Mouse (Mus musculus) G1E-ER4 (cell line): ENCODE data around the gene Cntn2. TPM values are rescaled to one million over a fixed set of nuclear protein-coding genes. Genes with fewer than 3 reads are reported as not detected.

Experiments used
- GATA1 ChIP-seq: IDR thresholded peaks from one replicate; pipeline ENCODE4 v1.8.0; 2012; ENCODE audit warnings: low read length, inconsistent platforms
- polyA plus RNA-seq: library from polyadenylated mRNA; stranded (reverse); fragments of >175 nt; gene quantifications from 2 replicates; pipeline ENCODE4 v1.2.3, GENCODE M21; 2012

Gene Cntn2
- polyA plus RNA-seq, 1 experiment: not detected

GRCm38 (mm10) chr1:132565766-132566165 is 22.7 kb upstream of the Cntn2 start:
- no peak for TF ChIP-seq GATA1

GRCm38 (mm10) chr1:132564946-132565345 is 21.9 kb upstream of the Cntn2 start:
- no peak for TF ChIP-seq GATA1

GRCm38 (mm10) chr1:132562337-132562795 is 19.3 kb upstream of the Cntn2 start:
- no peak for TF ChIP-seq GATA1

- TF ChIP-seq GATA1: no peak
Measured at GRCm38 (mm10) chr1:132560907-132561700, 18.0 kb upstream of the Cntn2 start.

GRCm38 (mm10) chr1:132559045-132559444 is 16.0 kb upstream of the Cntn2 start:
- TF ChIP-seq GATA1: no peak

- no peak for TF ChIP-seq GATA1
Measured at GRCm38 (mm10) chr1:132557901-132558631, 15.0 kb upstream of the Cntn2 start.

GRCm38 (mm10) chr1:132543789-132544188 is 733 bp upstream of the Cntn2 start:
- no peak for TF ChIP-seq GATA1

GRCm38 (mm10) chr1:132541824-132542599 is 1.0 kb downstream of the Cntn2 start:
- no peak for TF ChIP-seq GATA1

- no peak for TF ChIP-seq GATA1
Measured at GRCm38 (mm10) chr1:132541171-132541823, 1.8 kb downstream of the Cntn2 start.

GRCm38 (mm10) chr1:132540701-132541100 is 2.4 kb downstream of the Cntn2 start:
- no peak for TF ChIP-seq GATA1

GRCm38 (mm10) chr1:132537736-132538135 is 5.3 kb downstream of the Cntn2 start:
- TF ChIP-seq GATA1: no peak

GRCm38 (mm10) chr1:132536416-132536815 is 6.6 kb downstream of the Cntn2 start:
- no peak for TF ChIP-seq GATA1

- no peak for TF ChIP-seq GATA1
Measured at GRCm38 (mm10) chr1:132535541-132535940, 7.5 kb downstream of the Cntn2 start.

- TF ChIP-seq GATA1: no peak
Measured at GRCm38 (mm10) chr1:132533840-132534239, 9.2 kb downstream of the Cntn2 start.

- no peak for TF ChIP-seq GATA1
Measured at GRCm38 (mm10) chr1:132532521-132532920, 10.5 kb downstream of the Cntn2 start.
